Mouse (Mus musculus) cerebellum, adult 2 months (tissue): ENCODE measurements around the gene Igfals.

ENCODE experiments used
- CTCF ChIP-seq: fragments of 200-500 bp; IDR thresholded peaks from 2 replicates; pipeline ENCODE4 v1.5.1; 2011; ENCODE audit warnings: low read depth, mild to moderate bottlenecking, control low read depth, low read length, moderate library complexity, borderline replicate concordance; ENCODE audit not compliant: insufficient read depth
- POLR2A ChIP-seq: fragments of 200-500 bp; IDR thresholded peaks from 2 replicates; pipeline ENCODE4 v1.6.1; 2011; ENCODE audit warnings: low read length, control low read depth, borderline replicate concordance; ENCODE audit not compliant: insufficient read depth

GRCm38 (mm10) chr17:24840341-24840740 is 25.5 kb upstream of the Igfals start:
- TF ChIP-seq POLR2A, result no peak
- TF ChIP-seq CTCF, result no peak
